Mouse (Mus musculus) lung, postnatal 36 days (tissue): Measurements from ENCODE around the gene Cdc42se1.
"Not testable (repeated sequence)": the region's sequence is repeated elsewhere in the genome, so short reads cannot be mapped to it uniquely, and the experiment has no call there.

Experiments
- DNase-seq: peaks from one replicate; pipeline ENCODE4 v3.0.0; 2022; ENCODE audit warnings: mixed read lengths

The Cdc42se1 gene

DNA sequence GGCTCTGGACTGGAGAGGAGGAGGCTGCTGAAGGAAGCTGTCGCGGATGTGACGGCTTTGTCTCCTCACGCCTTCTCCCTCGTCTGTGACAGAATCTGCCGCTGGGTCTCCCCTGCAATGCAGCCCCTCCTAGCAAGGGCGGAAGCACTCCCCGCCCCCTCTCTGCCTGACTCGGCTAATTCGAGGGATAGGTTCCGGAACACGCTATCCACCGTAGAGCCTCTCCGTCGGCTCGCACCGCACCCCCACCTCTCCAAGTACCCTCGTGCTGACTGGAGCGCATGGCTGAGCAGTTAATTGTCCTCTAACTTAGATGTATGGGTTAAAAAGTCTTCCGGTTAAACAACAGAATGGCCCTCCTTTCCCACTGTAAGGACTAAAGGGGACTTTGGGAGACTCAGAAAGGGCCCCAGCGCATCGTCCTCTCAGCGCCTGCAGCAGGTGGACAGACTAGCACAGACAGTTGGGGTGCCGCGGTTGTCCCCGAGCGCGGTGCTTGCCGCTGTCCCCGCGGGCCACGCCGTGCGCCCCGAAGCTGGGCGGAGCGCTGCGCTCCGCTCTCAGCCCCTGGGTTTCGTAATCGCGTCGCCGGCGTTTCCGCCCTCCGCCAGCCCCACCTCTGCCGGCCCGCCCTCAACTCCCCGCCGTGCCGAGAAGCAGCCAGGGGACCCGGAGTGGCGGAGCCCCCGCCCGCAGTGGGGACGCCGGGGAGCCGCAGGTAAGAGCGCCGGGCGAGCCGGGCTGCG, at the start of gene Cdc42se1:
TSS of gene Cdc42se1 (plus strand) at position 585 of the 746 bp plus-strand sequence.
- peak; percentile 90 for DNase-seq

DNA sequence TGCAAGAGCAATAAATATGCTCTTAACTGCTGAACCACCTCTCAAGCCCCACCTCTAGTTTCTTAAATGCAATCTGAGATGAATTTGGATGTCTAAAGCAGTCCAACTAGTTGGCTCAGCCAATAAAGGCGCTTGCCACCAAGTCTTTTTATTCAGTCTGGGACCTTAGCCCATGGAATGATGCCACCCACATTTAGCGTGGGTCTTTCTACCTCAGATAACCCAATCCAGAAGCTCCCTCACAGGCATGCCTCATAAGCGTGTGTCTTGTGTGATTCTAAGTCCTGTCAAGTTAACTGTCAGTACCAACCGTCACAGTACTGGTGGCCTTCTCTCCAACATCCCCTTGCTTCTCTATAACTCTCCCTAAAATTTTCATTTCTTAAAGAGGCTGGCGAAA, 49.6 kb upstream of the Cdc42se1 start:
- DNase-seq = no peak

DNA sequence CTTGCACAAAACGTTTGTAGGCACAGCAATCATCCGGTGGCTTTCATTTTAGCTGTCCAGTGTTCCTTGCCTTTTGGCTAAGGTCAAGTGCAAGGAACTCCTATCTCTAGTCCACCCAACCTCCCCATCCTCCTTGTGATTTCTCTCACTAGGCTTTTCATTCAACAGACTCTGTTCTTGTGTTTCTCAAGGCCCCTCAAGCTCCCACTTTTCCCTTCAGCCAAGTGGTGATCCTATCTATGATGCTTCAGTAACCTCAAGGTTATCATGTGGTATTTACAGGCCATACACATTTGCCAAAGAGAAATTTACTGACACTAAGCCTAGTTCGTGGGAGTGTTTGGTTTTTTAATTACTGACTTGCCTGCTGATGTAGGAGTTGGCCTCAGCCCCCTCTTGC, 48.6 kb upstream of the Cdc42se1 start:
- DNase-seq = no peak

DNA sequence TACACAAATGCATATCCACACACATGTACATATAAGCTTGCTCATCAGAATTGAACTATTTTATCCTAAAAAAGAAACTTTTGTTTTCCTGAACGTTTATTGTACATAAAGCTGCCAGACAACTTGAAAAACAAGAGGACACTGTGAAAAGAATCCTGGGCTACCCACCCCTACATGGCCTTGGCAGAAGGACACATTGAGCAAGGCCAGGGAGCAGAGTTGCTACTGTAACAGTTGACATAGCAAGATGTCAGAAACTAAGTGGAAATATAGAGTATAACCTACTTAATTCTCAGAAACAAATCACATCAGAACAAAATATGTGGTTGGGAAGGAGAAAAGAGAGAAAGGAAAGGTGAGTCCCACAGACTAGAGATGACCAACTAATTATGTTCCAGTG, 46.7 kb upstream of the Cdc42se1 start:
- DNase-seq = no peak

DNA sequence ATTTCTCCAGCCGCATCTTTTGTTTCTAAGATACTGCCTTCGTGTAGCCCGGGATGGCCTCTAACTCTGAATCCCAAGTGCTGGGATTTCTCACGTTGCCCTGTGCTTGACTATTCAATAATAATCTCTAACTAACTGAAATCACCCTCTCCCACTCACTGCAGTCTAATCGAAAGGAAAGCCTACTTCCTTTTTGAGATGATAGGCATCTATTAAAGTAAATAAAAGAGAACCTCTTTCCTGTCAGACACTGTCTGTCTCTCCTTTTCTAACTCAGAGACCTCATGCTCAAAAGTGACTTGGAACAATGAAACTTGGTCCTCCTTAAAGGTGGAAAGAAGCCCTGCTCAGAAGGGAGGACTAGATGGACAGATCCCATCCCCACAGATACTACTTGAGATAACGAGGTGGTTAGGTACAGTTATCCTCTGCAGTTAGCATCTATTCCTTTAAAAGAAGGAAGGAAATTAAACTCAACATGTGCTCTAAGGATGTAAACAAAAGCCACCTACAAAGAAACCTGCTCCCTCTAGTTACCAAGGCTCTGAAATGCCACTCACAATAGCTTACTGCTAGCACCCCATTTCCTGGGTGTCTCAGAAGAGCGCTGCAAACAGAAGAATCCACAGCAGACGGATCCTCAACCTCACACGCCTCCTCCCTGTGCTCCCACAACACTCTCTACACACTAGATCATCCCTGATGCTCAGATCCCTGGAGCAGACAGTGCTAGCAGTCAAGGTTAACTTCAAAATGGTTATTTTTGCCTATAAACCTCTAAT, 43.5 kb upstream of the Cdc42se1 start:
- DNase-seq = no peak

DNA sequence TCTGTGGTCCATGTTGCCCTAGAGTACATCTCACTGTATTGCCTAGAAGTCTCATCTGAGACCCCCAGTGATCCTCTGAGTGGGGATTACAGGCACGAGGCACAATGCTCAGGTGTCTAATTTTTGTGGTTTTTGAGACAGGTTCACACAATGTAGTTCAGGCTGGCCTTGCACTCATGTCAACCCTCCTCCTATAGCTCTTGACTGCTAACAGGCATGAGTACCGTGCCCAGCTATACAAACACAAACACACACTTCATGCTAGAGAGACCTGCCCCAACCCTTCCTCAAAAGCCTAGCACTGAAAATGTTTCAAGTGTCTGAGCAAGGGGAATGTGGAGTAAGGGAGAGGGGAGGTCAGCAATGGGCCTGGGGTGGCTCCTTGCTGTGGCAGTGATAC, 42.4 kb upstream of the Cdc42se1 start:
- no peak for DNase-seq

DNA sequence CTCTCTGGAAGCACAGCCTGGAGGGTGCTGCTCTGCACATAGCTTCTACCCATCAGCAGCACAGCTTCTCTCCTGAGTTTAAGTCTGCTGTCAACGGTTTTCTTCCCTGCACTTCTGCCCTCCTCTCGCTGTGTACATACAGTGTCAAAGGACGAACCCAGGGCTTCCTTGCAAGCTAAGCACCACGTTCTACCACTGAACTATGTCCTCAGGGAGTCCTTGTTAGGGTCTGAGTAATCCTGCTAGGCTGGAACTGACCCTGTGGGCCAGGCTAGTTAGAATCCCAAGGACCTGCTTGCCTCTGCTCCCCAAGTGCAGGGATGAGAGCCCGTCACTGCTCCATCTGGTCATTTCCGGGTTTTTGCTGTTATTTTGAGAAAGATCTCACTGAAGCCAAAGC, 41.6 kb upstream of the Cdc42se1 start:
- no peak for DNase-seq

DNA sequence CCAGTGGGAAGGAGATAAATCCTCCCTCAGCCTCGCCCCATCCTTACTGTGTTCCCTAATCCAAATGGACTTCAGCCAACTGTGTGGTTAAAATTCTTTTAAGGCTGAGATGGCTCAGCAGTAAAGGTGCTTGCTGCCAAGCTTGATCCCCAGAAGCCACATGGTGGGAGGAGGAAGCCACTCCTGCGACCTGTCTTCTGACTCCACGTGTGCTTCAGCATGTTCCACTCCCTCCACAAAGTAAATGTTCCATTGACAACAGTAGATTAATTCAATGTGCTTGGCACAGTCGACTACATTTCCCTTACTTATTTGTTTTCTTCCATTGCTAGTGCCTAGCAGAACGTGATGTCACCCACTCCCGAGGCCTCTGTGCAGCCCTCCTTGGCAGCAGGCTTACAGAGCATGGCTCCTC, 33.8 kb upstream of the Cdc42se1 start:
- no peak for DNase-seq

DNA sequence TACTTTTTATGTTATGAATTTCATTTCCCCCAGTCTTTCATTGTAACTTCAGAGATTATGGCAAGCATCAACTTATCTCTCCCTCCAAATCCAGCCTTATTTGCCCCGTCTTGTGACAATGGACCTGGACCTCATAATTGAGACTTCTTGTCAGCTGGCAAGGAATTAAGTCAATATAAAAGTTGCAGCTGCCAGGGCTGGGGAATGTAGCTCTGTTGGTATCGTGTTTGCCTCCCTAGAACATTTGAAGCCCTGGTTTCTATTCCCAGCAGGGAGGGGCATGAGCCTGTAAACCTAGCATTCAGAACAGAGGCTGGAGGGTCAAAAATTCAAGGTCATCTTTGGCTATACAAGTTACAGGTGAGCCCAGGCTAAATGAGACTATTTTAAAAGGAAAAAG, 32.8 kb upstream of the Cdc42se1 start:
- no peak for DNase-seq

DNA sequence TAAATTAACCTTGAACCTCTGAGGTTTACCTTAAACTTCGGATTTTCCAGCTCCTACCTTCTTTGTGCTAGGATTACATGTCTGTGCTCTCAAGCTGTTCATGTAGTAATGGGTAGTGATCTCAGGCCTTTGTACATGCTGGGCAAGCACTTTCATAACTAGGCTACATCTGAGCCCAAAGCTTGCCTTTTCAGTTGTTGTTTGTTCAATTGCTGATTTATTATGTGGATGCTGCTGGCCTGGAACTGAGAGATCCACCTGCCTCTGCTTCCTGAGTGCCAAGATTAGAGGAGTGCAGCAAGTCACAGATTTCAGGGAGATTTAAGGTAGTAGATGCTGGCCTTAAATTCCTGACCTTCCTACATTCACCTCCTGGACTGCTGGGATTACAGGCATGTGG, 29.4 kb upstream of the Cdc42se1 start:
- DNase-seq = no peak

DNA sequence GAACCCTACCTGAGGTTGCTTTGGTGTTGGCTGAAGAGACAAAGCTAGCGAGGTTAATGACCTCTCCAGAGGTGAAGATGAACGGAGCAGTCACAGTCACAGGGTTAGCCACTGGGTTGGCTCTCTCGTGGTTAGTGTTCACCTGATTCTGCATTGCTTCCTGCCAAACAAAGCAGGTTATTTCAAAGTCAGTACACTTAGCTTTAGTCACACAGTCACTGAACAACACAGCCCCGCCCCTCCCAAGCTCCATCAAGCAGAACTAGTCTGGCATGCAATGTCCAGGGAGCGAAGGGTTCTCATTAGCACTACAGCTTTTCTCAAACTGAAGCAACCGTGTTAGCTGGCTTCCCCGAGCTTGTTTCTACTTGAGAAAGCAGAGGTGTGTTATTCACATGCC, 28.4 kb upstream of the Cdc42se1 start:
- DNase-seq = peak; percentile 22

DNA sequence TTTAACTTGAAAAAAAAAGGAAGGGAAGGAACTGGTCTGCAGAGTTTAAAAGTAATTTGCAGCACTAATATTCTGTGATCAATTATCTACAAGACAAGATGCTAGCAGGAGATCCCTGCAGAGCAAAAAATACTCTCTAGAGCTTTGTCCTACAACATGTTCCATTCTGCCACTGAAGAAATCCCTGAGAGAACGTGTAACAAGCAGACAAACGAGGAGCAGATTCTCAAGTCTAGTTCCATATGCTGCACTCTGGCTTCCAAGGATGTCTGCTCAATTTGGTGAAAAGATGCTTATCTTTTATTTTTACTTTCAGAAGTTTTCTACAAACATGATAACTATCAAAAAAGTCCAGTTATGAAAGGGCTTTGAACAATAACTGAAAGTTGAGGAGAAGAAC, 28.0 kb upstream of the Cdc42se1 start:
- DNase-seq = no peak

DNA sequence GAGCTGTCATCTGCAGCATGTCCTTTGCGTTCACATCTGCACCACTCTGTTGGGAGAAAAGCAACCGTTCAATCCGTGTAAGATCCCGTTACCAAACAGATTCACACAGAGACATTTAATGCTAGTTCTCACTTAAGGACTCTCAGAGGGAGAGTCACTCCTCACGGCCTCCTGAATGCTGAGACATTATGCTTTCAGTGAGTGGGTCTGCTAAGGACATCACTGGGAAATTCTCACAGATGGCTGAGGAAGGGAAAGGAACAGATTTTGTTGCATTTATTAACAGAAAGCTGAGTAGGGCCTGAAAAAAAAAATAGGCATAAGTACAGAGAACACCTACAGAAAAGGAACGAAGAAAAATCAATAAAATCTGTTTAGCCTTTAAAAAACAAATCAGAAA, 24.7 kb upstream of the Cdc42se1 start:
- DNase-seq = no peak

DNA sequence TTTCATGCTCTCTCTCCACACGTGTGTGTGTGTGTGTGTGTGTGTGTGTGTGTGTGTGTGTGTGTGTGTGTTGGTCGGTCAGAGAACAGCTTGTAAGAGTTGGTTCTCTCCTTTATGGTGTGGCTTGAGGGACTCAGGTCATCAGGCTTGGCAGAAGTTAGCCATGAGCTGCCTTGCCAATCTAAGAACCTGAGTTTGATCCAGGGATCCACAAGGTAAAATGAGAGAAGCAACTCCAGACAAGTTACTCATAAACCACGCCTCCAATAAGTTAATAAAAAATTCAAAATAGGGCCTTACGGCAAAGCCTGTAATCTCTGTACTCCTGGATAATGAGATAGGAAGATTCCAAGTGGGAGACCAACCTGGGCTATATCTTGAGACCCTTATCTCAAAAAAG, 20.2 kb upstream of the Cdc42se1 start:
- DNase-seq = no peak

DNA sequence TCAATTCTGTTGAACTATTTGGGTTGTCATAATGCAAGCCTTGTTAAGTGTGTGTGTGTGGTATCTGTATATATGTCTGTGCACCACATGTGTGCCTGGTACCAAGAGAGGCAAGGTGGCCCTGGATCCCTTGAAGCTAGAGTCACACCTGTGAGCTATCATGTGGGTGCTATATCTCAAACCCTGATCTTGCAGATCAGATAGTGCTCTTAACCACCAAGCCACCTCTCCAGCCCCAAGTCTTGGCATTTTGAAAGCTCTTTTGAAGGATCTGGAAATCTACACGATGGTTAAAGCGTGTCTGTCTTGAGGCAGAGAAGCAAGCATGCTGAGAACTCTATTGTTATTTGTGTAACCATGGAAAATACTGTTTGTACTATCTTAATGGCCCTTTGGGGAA, 17.9 kb upstream of the Cdc42se1 start:
- no peak for DNase-seq

DNA sequence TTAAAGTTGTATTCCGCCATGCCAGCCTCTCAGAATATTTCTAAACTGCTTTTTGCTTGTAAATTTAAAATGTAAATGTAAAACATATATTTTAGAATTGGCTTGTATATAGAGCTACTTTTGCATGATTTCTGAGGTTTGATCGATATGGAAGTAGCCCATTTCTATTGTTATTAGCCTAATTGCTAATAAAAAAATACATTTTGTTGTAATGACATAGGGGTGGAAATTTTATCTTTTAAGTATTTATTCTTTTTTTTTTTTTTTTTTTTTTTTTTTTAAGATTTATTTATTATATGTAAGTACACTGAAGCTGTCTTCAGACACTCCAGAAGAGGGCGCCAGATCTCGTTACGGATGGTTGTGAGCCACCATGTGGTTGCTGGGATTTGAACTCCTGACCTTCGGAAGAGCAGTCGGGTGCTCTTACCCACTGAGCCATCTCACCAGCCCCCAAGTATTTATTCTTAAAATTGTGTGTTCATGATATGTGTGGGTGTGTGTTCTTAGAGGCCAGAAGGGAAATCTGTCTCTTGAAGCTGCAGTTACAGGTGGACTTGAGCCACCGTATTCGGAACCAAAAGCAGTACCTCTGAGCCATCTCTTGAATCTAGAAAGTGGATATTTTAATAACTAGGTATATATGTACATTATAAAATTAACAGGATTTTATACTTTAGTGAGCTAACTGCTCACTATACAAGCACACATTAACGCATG, 15.5 kb upstream of the Cdc42se1 start:
- DNase-seq = not testable (repeated sequence)

DNA sequence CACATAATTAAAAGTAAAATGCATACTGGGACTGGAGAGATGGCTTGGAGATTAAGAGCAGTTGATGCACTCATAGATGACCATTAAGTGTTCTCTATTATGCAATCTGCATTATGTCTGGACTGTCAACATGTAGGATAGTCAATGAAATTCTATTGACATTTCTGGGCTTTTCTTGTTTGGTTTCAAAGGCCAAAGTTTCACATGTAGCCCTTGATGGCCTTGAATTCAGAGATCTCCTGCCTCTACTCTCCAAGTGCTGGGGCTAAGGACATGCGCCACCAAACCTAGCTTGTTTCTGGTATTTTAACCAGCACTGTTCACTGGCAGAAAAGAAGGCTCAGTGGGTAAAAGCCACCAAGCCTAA, 14.9 kb upstream of the Cdc42se1 start:
- DNase-seq = no peak

DNA sequence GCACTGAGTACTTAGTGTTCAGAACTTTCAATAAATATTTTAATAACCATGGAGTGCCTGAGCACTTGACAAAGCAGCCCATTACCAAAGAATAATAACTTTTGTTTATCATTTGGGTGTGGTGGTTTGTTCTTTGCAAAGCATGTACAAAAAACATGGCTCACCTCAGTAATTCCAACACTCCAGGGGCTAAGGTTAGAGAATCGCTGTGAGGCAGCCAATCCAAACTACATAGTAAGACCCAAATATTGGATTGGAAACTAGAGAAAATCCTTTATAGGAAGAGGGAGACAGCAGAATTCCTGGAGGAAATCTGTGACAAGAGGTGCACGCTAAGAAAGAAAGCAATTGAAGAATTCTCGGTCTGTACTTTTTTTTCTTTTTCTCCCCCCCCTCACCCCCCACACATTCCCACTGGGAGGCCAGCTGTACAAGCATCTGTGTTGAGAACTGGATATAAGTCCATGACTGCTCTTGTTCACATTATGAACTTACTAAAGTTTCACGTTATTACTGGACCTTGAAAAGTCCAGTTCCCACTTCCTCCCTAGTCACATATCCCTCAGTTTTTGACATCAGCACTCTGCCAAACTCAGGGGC, 11.8 kb upstream of the Cdc42se1 start:
- no peak for DNase-seq

DNA sequence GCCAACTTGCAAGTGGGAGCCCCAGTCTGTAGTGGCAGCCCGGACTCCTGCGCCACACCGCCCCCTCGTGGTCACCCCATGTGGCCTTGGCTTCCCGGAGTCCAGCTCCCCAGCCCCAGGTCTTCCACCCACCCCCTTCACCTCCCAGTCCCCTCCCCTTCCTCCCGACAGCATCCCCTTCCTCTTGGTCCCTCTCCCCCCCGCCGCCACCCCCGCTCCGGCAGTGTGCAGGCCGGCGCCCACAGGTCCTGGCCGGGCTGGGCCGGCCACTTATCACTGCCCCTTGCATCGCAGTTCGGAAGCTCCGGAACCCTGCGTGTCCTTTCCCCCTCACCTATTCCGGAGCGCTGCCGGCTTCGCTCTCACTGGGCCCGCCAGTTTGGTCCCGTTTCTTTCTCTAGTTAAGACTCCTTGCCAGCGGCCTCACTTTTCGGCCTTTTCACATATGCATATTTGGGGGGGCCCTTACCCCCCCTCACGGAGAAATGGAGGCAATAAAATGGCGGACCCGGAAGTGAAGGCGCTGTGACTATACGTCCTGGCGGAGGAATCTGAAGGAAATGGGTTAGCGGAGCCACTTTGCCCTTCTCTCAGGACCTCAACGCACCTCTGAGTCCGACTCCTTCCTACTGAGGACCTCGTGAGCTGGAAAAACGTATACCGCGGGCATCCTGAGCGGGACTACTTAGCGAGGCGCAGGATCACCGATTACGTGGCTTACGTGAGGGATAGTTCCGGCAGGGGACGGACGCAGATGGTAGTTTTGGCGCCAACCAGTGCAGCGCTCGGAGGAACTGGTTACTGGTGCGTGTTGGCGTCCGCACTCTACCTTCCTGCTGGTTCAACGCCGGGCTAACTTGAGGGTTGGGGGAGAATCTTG, 11.0 kb upstream of the Cdc42se1 start, which contains the start of gene Gabpb2:
TSS of gene Gabpb2 (minus strand) at position 662 of the 880 bp plus-strand sequence.
- DNase-seq = peak; percentile 97

DNA sequence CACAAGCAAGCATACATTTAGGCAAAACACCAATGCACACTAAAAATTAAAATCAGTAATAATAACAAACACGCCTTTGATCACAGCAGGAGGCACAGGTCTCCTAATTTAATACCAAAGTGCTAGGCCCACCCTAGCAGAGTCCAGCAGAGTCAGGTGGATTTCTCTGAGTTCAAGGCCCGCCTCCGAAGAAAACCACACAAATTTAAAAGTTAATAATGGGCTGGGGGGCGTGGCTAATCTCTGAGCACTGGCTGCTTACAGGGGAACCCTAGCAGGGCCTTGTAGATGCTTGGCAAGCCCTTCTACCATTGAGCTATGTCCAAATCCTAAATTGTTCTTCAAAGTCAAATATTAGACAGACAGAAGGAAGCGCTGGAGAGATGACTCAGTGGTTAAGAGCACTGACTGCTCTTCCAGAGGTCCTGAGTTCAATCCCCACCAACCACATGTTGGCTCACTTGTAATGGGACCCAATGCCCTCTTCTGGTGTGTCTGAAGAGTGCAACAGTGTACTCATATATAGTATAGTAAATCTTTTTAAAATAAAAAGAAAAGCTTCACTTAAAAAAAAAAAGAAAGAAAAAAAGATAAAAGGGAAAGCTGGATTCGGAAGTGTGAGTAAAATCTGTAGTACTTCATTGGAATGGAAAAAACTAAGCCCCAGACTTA, 9.9 kb upstream of the Cdc42se1 start:
- DNase-seq = peak; percentile 15

DNA sequence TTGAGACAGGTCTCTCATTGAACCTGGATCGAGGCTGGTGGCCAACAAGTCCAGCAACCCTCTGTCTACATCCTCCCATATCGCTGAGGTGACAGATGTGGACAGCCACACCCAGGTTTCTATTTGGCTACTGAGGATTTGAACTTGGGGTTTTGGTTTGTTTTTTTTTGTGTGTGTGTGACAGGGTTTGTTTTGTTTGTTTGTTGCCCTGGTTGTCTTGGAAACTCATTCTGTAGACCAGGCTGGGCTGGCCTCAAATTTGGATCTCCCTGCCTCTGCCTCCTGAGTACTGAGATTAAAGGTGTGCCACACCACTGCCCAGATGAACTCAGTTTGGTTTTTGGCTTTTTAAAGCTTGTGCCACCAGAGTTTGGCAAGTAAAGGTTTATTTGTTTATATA, 5.5 kb upstream of the Cdc42se1 start:
- DNase-seq = no peak

DNA sequence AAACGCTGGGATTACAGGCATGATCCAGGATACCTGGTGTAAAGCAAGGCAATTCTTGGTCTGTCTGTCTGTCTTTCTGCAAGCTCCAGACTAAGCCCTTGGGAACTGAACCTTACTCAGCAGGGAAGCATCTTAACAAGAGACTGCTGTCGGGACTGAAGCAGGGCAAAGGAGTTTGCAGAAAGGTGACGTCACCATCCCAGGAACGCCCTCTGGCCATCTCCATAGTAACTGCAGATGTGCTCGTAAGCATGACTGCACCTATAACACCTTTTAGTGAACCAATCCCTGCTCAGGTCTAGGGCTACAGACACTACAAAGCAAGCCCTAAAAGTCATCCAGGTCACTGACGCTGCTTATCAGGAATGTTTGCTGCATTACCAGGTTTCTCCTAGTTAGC, 4.2 kb upstream of the Cdc42se1 start:
- peak; percentile 40 for DNase-seq
